17 mouse cellular contexts compared by ENCODE assay signal in the genomic region with DNA sequence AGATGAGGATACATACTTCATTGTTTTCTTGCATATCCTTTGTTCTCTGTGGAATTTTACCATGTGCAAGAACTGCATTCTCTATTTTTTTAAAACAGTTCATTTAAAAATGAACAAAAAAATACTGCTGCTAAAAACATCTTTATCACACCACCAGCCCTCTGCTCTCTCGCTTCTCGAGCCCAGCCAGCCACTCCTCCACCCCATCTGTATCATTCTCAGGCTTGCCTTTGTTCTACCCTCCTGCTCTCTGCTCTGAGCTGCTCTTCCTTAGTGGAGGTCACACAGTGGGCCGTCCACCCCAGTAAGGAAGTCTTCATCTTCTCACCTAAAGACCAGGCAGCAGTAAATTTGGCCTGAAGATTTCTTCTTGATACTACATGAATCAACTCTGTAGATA.
"Had no signal": no experiment of that assay in that cellular context is flagged by ENCODE, and none has a peak within 500 bp of the region (broad histone marks: within the 10 kb centered on the region; RNA-seq: fewer than 3 reads in every experiment).

No protein-coding gene starts in this region.

- DNase-seq: lung, adult 18-20 months; lung, embryonic 14.5 days; lung, postnatal 10 days; lung, postnatal 4 days; midbrain, embryonic 14.5 days; retina, postnatal 1 day; right cerebral cortex, postnatal 14 days; right cerebral cortex, postnatal 4 days; spleen, adult 18-20 months; thymus, adult 18-20 months; thymus, postnatal 14 days; thymus, postnatal 36 days had no signal

- H3K27ac ChIP-seq: midbrain, embryonic 10.5 days; midbrain, embryonic 12.5 days; neural tube, embryonic 13.5 days; neural tube, embryonic 15.5 days had no signal

- H3K9ac ChIP-seq: lung, embryonic 14.5 days; midbrain, embryonic 12.5 days; neural tube, embryonic 13.5 days; neural tube, embryonic 15.5 days had no signal

- H3K36me3 ChIP-seq: midbrain, embryonic 10.5 days; midbrain, embryonic 12.5 days; neural tube, embryonic 13.5 days; neural tube, embryonic 15.5 days had no signal

- H3K4me3 ChIP-seq: midbrain, embryonic 10.5 days; midbrain, embryonic 12.5 days; myocyte; neural tube, embryonic 13.5 days; neural tube, embryonic 15.5 days had no signal

- H3K4me1 ChIP-seq: midbrain, embryonic 10.5 days; midbrain, embryonic 12.5 days; neural tube, embryonic 15.5 days had no signal
